Mouse (Mus musculus) intestine, postnatal 0 days (tissue): ENCODE measurements around the gene Wdr20. TPM values are rescaled to one million over a fixed set of nuclear protein-coding genes. Genes with fewer than 3 reads are reported as not detected.

ENCODE experiments used
- ATAC-seq: fragments of 200-750 bp; cut with Nextera tagmentation; 2 replicates; pipeline ENCODE4 v1.8.0; 2017; ENCODE audit warnings: mild to moderate bottlenecking, moderate TSS enrichment, moderate library complexity
- H3K27ac ChIP-seq: fragments of 300-500 bp; sonication (generic); 2 replicates; pipeline ENCODE4 v1.5.1; 2014; ENCODE audit warnings: mild to moderate bottlenecking, low read depth, low read length, moderate library complexity
- H3K27me3 ChIP-seq: fragments of 300-500 bp; sonication (generic); replicated peaks from 2 replicates; pipeline ENCODE4 v1.6.1; 2014; ENCODE audit warnings: low read length, mixed read lengths; ENCODE audit not compliant: control insufficient read depth, insufficient read depth
- H3K36me3 ChIP-seq: fragments of 300-500 bp; sonication (generic); 2 replicates; pipeline ENCODE4 v1.6.1; 2014; ENCODE audit warnings: mild to moderate bottlenecking, moderate library complexity; ENCODE audit not compliant: control insufficient read depth, insufficient read depth
- H3K4me1 ChIP-seq: fragments of 300-500 bp; sonication (generic); replicated peaks from 2 replicates; pipeline ENCODE4 v1.6.1; 2014; ENCODE audit warnings: antibody characterized with exemption, low read length, mixed read lengths; ENCODE audit not compliant: control insufficient read depth, insufficient read depth
- H3K4me2 ChIP-seq: fragments of 300-500 bp; sonication (generic); replicated peaks from 2 replicates; pipeline ENCODE4 v1.6.1; 2014; ENCODE audit warnings: low read depth, mild to moderate bottlenecking, moderate library complexity
- H3K4me3 ChIP-seq: fragments of 300-500 bp; sonication (generic); 2 replicates; pipeline ENCODE4 v1.5.1; 2014; ENCODE audit warnings: low read depth, low read length
- H3K9ac ChIP-seq: fragments of 300-500 bp; sonication (generic); 2 replicates; pipeline ENCODE4 v1.6.1; 2014; ENCODE audit warnings: mild to moderate bottlenecking, low read depth, low read length
- H3K9me3 ChIP-seq: fragments of 300-500 bp; sonication (generic); 2 replicates; pipeline ENCODE4 v1.6.1; 2016; ENCODE audit warnings: mixed run types; ENCODE audit not compliant: control insufficient read depth
- CTCF ChIP-seq: sonication (generic); IDR thresholded peaks from 2 replicates; pipeline ENCODE4 v1.5.1; 2016; ENCODE audit warnings: low read depth, mild to moderate bottlenecking, control low read depth, antibody characterized with exemption, moderate library complexity
- WGBS: fragments of 180-500 bp; shearing (Covaris S2); extraction: QIAGEN DNeasy Blood & Tissue Kit; methylation state at CpG from one replicate; pipeline ENCODE4 v1.1.7; 2014; 5-methylcytosine and 5-hydroxymethylcytosine counted together
- polyA plus RNA-seq: library from polyadenylated mRNA; unstranded; fragments of >200 nt; fragmentation: Nextera tagmentation; extraction: Ambion mirVana; gene quantifications from 2 replicates; pipeline ENCODE4 v1.2.1, GENCODE M21; 2015

Gene Wdr20
- polyA plus RNA-seq, 1 experiment from 2014 or later = 12.3 TPM

- TF ChIP-seq CTCF = no peak
- Histone ChIP-seq H3K27me3 (no peaks in the 10 kb centered on the region), H3K9me3 (no peaks in the 10 kb centered on the region), H3K4me1 (no peaks in the 10 kb centered on the region), H3K27ac (no peak overlapping the region), H3K4me2 (no peak overlapping the region), H3K36me3 (peaks cover 21% of the 10 kb centered on the region), H3K4me3 (no peak overlapping the region), H3K9ac (no peak overlapping the region)
- 57% methylated on average over 7 of the region's 7 CpGs for WGBS
- no peak for ATAC-seq
Measured at GRCm38 (mm10) chr12:110779296-110779695, 41.6 kb downstream of the Wdr20 start.

- Histone ChIP-seq H3K27me3 (no peaks in the 10 kb centered on the region), H3K9me3 (no peaks in the 10 kb centered on the region), H3K9ac (no peak overlapping the region), H3K36me3 (peaks cover 24% of the 10 kb centered on the region), H3K4me1 (no peaks in the 10 kb centered on the region), H3K27ac (no peak overlapping the region), H3K4me2 (no peak overlapping the region), H3K4me3 (no peak overlapping the region)
- WGBS = 84% methylated on average over 8 of the region's 8 CpGs
- no peak for TF ChIP-seq CTCF
- ATAC-seq = no peak
Measured at GRCm38 (mm10) chr12:110781181-110781580, 43.4 kb downstream of the Wdr20 start.

GRCm38 (mm10) chr12:110782278-110782677 is 44.5 kb downstream of the Wdr20 start:
- no peak for ATAC-seq
- Histone ChIP-seq H3K9ac (no peak overlapping the region), H3K4me1 (no peaks in the 10 kb centered on the region), H3K27ac (no peak overlapping the region), H3K27me3 (no peaks in the 10 kb centered on the region), H3K36me3 (peaks cover 28% of the 10 kb centered on the region), H3K9me3 (no peaks in the 10 kb centered on the region), H3K4me3 (no peak overlapping the region), H3K4me2 (no peak overlapping the region)
- 93% methylated on average over 1 of the region's 1 CpGs for WGBS
- no peak for TF ChIP-seq CTCF

DNA sequence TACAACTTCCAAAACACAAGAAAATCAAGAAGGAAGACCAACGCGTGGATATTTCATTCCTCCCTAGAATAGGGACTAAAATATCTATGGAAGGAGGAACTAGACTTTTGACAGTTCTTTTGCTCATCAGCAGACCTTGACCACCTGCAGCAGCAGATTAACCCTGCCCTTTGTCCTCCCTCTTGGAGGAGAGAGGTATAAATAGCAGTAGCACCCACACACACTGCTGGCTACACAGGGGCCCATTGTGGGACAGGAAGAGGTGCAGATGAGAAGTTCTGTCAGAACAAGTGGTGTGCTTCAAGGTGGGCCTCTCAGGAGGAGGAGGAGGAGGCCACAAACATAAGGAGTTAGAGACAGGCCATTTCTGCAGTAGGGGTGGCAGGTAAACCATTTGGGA is 46.5 kb downstream of the Wdr20 start:
- Histone ChIP-seq H3K4me2 (no peak overlapping the region), H3K9ac (no peak overlapping the region), H3K36me3 (peaks cover 28% of the 10 kb centered on the region), H3K4me1 (no peaks in the 10 kb centered on the region), H3K27me3 (no peaks in the 10 kb centered on the region), H3K9me3 (no peaks in the 10 kb centered on the region), H3K4me3 (no peak overlapping the region), H3K27ac (no peak overlapping the region)
- ATAC-seq = peak; percentile 51; the same call in 1 of the 2 replicates
- WGBS = 45% methylated on average over 2 of the region's 2 CpGs
- no peak for TF ChIP-seq CTCF

- H3K4me2 ChIP-seq = no peak overlapping the region
- no peaks in the 10 kb centered on the region for H3K27me3 ChIP-seq
- no peak overlapping the region for H3K27ac ChIP-seq
- H3K36me3 ChIP-seq = peaks cover 16% of the 10 kb centered on the region; the same call in 1 of the 2 replicates
- WGBS = 76% methylated on average over 4 of the region's 4 CpGs
- H3K9ac ChIP-seq = no peak overlapping the region
- no peak for ATAC-seq
- no peak overlapping the region for H3K4me3 ChIP-seq
- H3K4me1 ChIP-seq = no peaks in the 10 kb centered on the region
- no peak for TF ChIP-seq CTCF
- H3K9me3 ChIP-seq = no peaks in the 10 kb centered on the region
Measured at GRCm38 (mm10) chr12:110786243-110786642, 48.5 kb downstream of the Wdr20 start.

DNA sequence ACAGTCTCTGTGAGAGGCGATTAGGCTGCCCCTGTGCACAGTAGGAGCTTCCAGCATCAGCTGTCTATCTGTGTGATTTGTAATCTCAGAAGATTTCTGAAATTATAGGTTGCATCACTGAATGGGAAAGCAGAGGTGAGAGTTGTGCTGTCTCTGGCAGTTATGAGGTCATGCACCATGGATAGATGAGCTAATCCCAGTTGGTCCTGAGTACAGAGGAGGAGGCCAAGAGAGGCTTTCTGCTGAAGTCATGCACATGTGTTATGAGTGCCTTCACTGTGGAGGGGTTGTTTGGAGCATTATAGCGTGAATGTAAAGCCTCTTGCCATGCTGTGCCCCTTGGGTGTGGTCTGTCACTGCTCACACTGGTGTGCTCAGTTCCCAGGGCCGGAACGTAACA is 52.8 kb downstream of the Wdr20 start:
- TF ChIP-seq CTCF = no peak
- Histone ChIP-seq H3K9ac (no peak overlapping the region), H3K27me3 (no peaks in the 10 kb centered on the region), H3K9me3 (no peaks in the 10 kb centered on the region), H3K36me3 (peaks cover 15% of the 10 kb centered on the region), H3K4me2 (no peak overlapping the region), H3K4me1 (no peaks in the 10 kb centered on the region), H3K4me3 (no peak overlapping the region), H3K27ac (no peak overlapping the region)
- 72% methylated on average over 4 of the region's 4 CpGs for WGBS
- peak; percentile 45; the same call in 1 of the 2 replicates for ATAC-seq

DNA sequence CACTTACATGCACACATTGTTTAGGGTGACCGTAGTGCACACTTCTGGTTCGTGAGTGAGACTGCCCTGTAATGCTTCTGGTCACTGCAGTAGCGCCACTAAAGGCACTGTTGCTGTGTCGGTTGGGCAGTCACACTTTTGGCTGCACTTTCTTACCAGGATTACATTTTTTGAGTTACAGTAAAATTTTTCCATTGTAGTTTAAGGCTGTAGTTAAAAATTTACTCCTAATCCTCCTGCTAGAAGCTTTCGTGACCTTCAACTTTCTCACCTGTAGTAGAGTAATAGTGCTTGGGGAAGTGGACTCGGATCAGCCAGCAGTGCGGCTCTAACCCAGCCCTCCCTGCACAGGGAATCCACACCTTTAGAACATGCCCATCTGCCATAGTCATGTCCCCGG is 53.3 kb downstream of the Wdr20 start:
- Histone ChIP-seq H3K27ac (no peak overlapping the region), H3K4me1 (no peaks in the 10 kb centered on the region), H3K9ac (no peak overlapping the region), H3K36me3 (peaks cover 15% of the 10 kb centered on the region), H3K27me3 (no peaks in the 10 kb centered on the region), H3K9me3 (no peaks in the 10 kb centered on the region), H3K4me2 (no peak overlapping the region), H3K4me3 (no peak overlapping the region)
- no peak for TF ChIP-seq CTCF
- no peak for ATAC-seq
- 70% methylated on average over 8 of the region's 8 CpGs for whole genome bisulfite sequencing
